Mouse (Mus musculus) small intestine, adult 2 months (tissue): ENCODE data around the gene Fam163a.

Experiments used
- CTCF ChIP-seq: fragments of 200-500 bp; IDR thresholded peaks from 2 replicates; pipeline ENCODE4 v1.5.1; 2012; ENCODE audit warnings: low read depth, mild to moderate bottlenecking, control low read depth, inconsistent platforms, low read length, moderate library complexity, mixed read lengths; ENCODE audit not compliant: insufficient replicate concordance, insufficient read length; ENCODE audit errors: extremely low read depth
- POLR2A ChIP-seq: fragments of 200-500 bp; IDR thresholded peaks from 2 replicates; pipeline ENCODE4 v1.6.1; 2012; ENCODE audit warnings: low read depth, mild to moderate bottlenecking, control low read depth, inconsistent platforms, low read length, moderate library complexity

DNA sequence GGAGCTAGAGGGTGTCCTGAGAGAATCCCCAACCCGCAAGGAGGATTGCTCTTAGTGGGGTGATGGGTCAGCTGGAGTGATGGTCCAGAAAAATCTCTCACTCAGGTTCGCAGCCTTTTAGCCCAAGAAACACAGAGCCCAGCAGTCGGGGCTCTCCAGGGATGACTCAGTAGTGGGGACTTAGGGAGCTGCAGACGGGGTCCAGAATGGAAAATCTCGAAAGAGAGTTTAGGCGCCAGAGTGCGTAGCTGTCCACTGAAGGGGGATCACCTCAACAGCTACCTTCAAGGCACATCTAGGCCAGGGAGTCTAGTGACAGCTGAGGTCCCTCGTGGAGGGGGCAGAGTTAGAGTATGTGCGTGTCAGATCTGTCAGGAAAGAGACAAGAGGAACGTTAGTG is 338 bp upstream of the Fam163a start:
- TF ChIP-seq POLR2A (no peak), CTCF (no peak)
